Mouse (Mus musculus): Measurements from ENCODE around the gene Ric3.

DNA sequence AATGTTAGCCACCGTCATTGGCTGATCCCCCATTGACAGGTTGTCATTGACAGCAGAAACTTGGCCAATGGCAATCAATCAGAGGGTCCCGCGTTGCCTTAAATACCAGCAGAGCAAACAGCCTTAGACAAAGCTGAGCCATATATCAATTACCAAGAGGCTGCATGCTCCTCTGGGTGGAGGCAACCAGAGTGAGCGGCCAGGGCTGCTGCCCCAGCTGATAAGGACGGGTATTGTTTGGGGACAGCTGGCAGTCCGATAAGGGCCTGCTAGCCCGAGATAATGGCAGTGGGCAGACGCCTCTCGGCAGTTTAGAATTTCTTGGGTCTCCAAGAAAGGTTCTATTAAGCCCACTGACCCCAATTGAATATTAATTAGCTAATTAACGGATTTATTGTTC is 31.8 kb upstream of the Ric3 start:
- TF ChIP-seq POLR2A (IDR thresholded peaks at IDR 0.05; ENCODE audit: control insufficient read depth, low read depth, low read length) (no peak), CTCF (IDR thresholded peaks at IDR 0.05; ENCODE audit: control insufficient read depth, insufficient read depth, insufficient replicate concordance, low read depth, low read length) (no peak)
